Mouse (Mus musculus) 3T3-L1 (cell line): ENCODE measurements around the gene Rnf6.
"Not testable (repeated sequence)": the region's sequence is repeated elsewhere in the genome, so short reads cannot be mapped to it uniquely, and the experiment has no call there.

ENCODE experiments used
- DNase-seq: peaks from one replicate; pipeline ENCODE4 v3.0.0-alpha.2; 2015; ENCODE audit warnings: low read depth, low spot score

Gene Rnf6

DNA sequence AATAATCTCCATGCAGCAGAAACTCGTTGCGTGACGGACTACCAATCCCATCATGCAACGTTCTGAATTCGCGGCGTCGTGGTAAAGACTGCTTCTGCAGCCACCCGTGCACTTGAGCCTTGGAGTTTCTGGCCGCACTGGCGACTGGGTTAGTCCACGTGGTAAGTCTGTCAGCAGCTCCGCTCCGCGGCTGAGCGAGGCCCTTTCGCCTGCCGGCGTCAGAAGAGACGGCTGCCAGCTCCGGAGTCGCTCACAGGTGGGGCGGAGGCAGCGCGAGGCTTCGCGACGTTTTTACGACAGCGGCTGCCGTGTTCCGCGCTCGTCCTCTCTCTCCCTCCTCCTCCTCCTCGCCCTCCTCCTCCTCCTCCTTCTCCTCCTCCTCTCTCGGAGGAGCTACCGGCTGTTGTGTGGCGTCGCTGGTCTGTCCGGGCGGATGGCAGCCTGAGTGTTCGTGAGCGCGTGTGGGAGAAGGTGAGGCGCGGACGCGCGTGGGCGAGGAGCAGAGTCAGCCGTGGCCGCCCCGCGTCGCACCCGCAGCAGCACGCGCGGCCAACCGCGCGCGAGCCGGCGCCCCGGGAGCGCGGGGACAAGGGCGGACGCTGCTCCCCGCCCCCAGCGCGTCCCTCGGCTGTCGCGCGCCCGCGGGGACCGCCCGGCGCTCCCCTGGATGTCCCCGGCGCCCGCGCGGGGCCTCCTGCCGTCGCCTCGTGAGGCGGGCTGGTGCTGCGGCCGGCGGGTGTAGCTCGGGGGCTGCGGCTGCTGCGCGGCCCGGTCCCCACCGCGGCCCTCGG is 9.7 kb upstream of the Rnf6 start, which contains the start of gene Cdk8:
Gene Cdk8, plus strand, starts transcription at position 367 of the 791 bp plus-strand sequence.
- DNase-seq: peak; percentile 97

GRCm38 (mm10) chr5:146229869-146230650 is 8.7 kb upstream of the Rnf6 start:
- DNase-seq: peak; percentile 33

DNA sequence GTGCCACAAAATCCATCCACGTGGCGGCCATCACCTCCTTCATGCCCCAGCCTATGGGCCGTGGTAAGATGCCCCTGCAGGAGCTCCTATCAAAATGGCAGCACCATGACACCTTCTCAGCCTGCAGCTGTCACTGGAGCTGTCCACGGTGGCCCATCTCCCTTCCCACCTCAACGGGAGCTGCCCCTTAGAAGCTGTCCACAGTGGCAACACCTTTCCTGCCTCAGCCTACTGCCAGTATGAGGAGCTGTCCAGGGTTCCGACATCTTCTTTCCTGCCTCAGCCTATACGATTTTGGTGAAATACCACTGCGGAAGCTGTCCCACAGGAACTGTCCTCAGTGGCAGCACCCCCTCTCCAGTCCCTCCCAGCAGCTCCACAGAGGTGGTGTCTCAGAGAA is 6.1 kb upstream of the Rnf6 start:
- DNase-seq: no peak

- no peak for DNase-seq
Measured at GRCm38 (mm10) chr5:146223786-146224185, 2.4 kb upstream of the Rnf6 start.

DNA sequence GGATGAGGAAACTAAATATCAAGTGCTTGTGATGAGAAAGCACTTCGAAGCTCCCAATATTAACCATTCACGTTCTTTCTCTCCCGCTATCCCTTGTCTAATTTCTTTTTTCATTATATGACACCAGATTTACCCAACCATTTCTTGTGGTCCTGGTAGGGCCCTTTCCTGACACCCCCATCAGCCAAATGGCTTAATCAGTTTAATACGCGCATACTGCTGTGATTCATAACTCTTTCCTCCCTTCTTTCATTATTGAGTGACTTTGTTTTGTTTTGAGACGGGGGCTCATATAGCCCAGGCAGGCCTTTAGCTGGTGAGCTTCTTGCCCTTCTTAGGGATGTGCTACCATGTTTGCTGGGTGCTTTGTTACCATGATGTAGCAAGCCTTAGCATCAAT is 367 bp upstream of the Rnf6 start:
- DNase-seq: no peak

DNA sequence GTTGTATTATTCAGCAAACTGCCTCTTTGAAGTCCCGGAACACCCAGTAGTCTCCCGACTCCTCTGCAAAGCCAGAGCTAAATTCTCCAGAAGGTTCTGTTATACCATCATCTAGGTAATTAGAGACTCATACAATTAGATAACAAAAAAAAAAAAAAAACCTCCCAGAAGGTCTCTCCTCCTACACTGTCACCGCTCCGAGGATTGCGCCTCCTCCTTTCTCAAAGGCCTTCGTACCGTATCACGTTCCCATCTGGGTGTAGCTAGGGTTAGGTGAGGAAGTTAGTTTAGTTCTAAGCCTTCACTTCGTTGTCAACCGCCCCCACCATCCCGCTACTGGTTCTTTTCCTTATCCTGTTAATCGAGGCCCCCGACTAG is 865 bp downstream of the Rnf6 start:
- no peak for DNase-seq

- no peak for DNase-seq
Measured at GRCm38 (mm10) chr5:146205537-146205936, 15.8 kb downstream of the Rnf6 start.

- DNase-seq: peak; percentile 66
Measured at GRCm38 (mm10) chr5:146203921-146204320, 17.4 kb downstream of the Rnf6 start.

GRCm38 (mm10) chr5:146200580-146200979 is 20.8 kb downstream of the Rnf6 start:
- DNase-seq: peak; percentile 36

- DNase-seq: no peak
Measured at GRCm38 (mm10) chr5:146199540-146199939, 21.8 kb downstream of the Rnf6 start.

DNA sequence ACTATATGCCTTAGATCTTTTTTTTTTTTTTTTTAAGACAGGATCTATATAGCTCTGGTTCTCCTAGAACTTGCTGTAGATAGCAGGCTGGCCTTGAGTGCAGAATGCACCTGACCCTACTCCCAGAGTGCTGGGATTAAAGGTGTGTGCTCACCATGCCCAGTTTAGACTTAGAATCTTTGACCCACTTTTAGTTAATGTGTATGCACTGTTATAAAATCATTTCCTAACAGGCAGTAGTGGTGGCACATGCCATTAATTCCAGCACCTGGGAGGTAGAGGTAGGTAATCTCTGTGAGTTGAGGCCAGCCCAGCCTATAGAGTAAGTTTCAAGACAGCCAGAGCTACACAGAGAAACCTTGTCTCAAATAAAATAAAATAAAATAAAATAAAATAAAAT is 22.3 kb downstream of the Rnf6 start:
- no peak for DNase-seq

GRCm38 (mm10) chr5:146193360-146193759 is 28.0 kb downstream of the Rnf6 start:
- no peak for DNase-seq

DNA sequence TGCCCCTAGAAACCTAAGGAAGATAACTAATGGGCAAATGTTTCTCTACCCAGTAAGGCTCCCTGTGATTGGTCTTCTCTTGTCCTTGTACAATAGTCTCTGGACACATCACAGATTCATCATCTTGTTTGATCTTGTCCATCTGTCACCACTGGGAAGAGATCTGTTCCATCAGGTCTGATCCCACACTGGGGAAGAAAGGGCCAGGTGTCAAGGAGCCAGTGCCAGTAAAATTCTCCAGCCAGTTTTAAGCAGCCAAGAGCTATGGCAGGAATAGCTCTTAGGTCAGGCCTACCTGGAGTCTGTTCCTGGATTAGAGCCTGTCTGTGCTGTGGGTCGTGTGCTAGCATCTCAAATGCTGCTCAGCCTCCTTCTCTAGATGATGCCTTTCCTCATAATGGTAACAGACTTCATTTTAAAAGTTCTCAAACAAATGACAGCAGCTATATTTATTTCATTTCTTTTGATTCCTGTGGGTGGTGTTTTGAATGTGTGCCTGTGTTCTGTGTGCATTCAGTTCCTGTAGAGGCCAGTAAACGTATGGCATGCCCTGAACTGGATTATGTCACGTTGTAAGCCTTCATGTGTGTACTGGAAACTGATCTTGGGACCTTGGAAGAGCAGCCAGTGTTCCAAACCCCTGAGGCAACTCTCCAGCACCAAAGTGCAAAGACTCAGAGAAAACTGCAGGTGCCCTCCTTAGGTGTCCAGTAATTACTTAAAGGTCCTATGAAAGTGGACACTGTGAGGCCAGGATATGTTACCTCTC is 30.7 kb downstream of the Rnf6 start:
- DNase-seq: no peak

DNA sequence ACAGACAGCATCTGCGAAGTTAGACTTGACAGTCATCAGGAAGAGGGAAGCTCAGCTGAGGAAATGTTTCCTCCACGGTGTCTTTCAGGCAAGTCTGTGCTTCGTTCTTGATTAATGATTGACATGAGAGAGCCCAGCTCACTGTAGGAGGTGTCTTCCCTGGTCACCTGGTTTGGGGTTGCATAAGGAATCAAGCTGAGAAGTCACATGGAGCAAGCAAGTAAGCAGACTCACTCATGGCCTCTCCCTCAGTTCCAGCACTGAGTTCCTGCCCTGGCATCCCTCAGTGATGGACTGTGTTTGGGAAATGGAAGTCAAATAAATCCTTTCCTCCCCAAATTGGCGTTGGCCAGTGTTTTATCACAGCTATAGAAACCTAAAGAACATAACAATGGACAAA is 31.3 kb downstream of the Rnf6 start:
- no peak for DNase-seq

DNA sequence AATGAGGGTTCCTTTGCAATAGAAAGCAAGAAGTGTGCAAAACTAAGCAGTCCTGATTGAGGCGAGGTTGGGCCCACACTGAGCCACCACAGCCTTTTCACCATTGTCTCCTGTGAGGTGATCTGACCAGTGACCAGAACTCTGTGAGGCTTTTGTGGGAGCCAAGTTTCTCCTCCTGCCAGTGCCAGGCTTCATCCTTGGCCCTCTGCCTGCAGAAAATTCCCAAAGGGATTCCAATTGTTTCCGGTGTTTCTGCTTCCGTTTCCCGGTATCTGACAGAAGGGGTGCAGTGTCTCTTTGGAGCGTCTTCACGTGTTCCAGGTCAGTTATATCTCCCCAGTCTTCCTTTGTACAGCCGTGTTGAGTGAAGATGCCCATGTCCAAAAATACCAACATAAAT is 32.6 kb downstream of the Rnf6 start:
- DNase-seq: no peak

- DNase-seq: no peak
Measured at GRCm38 (mm10) chr5:146188144-146188543, 33.2 kb downstream of the Rnf6 start.

GRCm38 (mm10) chr5:146187441-146187840 is 33.9 kb downstream of the Rnf6 start:
- not testable (repeated sequence) for DNase-seq

DNA sequence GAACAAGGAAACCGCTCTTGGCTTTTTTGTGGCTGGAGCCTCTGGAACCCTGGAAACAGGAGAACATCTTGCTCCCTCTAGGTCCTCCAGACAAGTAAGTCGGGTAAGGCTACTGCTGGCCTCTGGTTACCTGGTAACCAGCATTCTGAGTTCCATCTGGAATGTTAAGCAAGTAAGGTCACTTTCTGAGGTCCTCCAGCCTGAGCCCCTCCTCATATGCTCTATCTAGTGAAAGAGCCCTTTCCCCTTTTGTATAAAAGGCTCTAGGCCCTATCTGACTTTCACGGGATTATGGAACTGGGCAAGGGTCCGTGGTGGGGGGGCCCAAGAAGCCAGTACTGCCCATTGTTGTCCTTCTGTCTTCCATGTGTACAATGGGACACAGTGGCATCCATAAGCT is 36.2 kb downstream of the Rnf6 start, which contains the start of gene 1700001J03Rik:
Gene 1700001J03Rik, minus strand, starts transcription at position 101 of the 400 bp plus-strand sequence.
- not testable (repeated sequence) for DNase-seq

DNA sequence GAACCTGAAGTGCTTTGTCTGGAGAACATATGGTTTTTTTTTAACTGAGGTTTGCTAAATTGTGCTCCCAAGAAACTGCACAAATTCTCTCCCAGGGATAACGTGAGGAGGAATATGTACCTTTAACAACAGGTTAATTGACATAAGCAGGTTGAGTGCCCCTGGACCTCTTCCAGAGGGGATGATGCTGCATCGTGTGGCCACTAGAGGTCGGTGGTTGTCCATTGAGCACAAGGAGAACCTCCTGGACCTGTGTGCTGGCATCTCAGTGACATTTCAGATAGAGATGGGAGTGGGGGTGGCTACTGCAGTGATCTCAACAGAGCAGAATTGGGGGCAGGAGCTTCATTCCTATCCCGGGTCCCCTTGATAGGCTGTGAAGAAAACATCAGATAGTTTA is 48.6 kb downstream of the Rnf6 start:
- DNase-seq: not testable (repeated sequence)

DNA sequence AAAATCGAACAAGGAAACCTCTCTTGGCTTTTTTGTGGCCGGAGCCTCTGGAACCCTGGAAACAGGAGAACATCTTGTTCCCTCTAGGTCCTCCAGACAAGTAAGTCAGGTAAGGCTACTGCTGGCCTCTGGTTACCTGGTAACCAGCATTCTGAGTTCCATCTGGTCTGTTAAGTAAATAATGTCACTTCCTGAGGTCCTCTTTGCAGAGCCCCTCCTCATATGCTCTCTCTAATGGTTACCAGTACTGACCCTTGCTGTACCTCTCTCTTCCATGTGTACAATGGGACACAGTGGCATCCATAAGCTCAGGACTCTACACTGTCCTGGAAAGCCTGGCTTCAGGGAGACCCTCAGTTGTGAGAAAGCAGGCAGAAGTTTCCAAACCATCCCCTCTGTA is 50.7 kb downstream of the Rnf6 start, which contains the start of gene Gm6309:
Gene Gm6309, minus strand, starts transcription at position 101 of the 400 bp plus-strand sequence.
- DNase-seq: not testable (repeated sequence)

DNA sequence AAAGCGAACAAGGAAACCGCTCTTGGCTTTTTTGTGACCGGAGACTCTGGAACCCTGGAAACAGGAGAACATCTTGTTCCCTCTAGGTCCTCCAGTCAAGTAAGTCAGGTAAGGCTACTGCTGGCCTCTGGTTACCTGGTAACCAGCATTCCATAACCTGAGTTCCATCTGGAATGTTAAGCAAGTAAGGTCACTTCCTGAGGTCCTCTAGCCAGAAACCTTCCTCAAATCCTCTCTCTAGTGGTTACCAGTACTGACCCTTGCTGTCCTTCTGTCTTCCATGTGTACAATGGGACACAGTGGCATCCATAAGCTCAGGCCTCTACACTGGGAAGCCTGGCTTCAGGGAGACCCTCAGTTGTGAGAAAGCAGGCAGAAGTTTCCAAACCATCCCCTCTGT is 60.9 kb downstream of the Rnf6 start, which contains the start of gene Gm5565:
Gene Gm5565, minus strand, starts transcription at position 101 of the 400 bp plus-strand sequence.
- DNase-seq: not testable (repeated sequence)
